ENCODE assay signal across 5 mouse cellular contexts in the genomic region with DNA sequence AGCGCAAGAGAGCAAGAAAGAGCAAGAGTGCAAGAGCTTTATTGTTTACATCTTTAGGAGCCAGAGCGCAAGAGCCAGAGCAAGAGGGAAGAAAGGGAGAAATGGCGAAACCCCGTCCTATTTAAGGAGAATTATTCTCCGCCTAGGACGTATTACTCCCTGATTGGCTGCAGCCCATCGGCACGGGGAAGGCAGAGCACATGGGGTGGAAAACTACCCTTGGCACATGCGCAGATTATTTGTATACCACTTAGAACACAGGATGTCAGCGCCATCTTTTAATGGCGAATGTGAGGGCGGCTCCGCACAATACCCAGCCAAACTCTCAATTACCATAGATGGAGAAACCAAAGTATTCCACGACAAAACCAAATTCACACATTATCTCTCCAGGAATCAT.
DNase-seq lines count a peak whose midpoint lies in the region; TF ChIP-seq lines count a peak whose summit lies in the region.
"Not testable (repeated sequence)": the region's sequence is repeated elsewhere in the genome, so short reads cannot be mapped to it uniquely, and the experiment has no call there.

No protein-coding gene starts in this region.

- H3K27ac ChIP-seq in gastrocnemius, adult 2 months: not testable (repeated sequence)

- not testable (repeated sequence) for H3K4me3 ChIP-seq in gastrocnemius, adult 2 months

- peak; percentile 78 for DNase-seq in R1 (ENCODE audit: low read depth, low spot score)
- peak; percentile 14 for DNase-seq in gastrocnemius, adult 2 months
- peak; percentile 7 for DNase-seq in gastrocnemius, postnatal 14 days
- DNase-seq in kidney, postnatal 10 days: peak; percentile 4
- peak; percentile 2 for DNase-seq in lung, postnatal 36 days

- TF ChIP-seq CTCF in gastrocnemius, adult 2 months (IDR thresholded peaks at IDR 0.05): not testable (repeated sequence)

- intact Hi-C loops in gastrocnemius, adult 2 months (cut with DNase I); gastrocnemius, postnatal 14 days (cut with DNase I; ENCODE audit: low total_unique reads): not testable (repeated sequence)

Comparison
In these comparisons a context has a peak if more than half of its experiments do, and no peak if none do; other contexts are left out.
1. DNase-seq: peak in every context shown above with its lines; median percentile 78 in R1; 14 in gastrocnemius, adult 2 months; 7 in gastrocnemius, postnatal 14 days; 4 in kidney, postnatal 10 days; 2 in lung, postnatal 36 days.